Mouse (Mus musculus) left cerebral cortex, postnatal 25 days (tissue): Measurements from ENCODE around the gene Raver2. TPM values are rescaled to one million over a fixed set of nuclear protein-coding genes. Genes with fewer than 3 reads are reported as not detected.

ENCODE experiments used
- DNase-seq, 2 experiments: peaks; one replicate each; pipeline ENCODE4 v3.0.0; 2022; ENCODE audit warnings: low spot score in 2 of 2, mixed read lengths in 1 of 2
- intact Hi-C: fragments of 180-260 bp; cut with DNase I; formaldehyde crosslinking; loops from one replicate; pipeline ENCODE4 v1.15.1; 2025
- total RNA-seq, 2 experiments: library from RNA; stranded (reverse); gene quantifications; 2 replicates each; pipeline ENCODE4 v1.2.3; 2021

Raver2 gene
- total RNA-seq, 2 experiments from 2014 or later, result 19.5 to 21.9 TPM

- DNase-seq, result no peak
- intact Hi-C loops, result loop anchor here (5.0 kb wide), 1 partner anchor 63 kb away; no protein-coding TSS in a partner anchor
Measured at GRCm38 (mm10) chr4:101199433-101200081, 130.8 kb downstream of the Raver2 start.

Other genes with a start within 250 kb of the Raver2 start
- not detected for gene Gm10577, start 48.3 kb upstream of the Raver2 start, total RNA-seq
- 100 to 1,000 TPM; 122 to 124 TPM for gene Jak1, start 196.3 kb downstream of the Raver2 start, total RNA-seq